Mouse (Mus musculus): Measurements from ENCODE around the gene Pcsk2. TPM values are rescaled to one million over a fixed set of nuclear protein-coding genes. Genes with fewer than 3 reads are reported as not detected.

Pcsk2 gene
- total and polyA plus RNA-seq, 3 experiments: not detected

DNA sequence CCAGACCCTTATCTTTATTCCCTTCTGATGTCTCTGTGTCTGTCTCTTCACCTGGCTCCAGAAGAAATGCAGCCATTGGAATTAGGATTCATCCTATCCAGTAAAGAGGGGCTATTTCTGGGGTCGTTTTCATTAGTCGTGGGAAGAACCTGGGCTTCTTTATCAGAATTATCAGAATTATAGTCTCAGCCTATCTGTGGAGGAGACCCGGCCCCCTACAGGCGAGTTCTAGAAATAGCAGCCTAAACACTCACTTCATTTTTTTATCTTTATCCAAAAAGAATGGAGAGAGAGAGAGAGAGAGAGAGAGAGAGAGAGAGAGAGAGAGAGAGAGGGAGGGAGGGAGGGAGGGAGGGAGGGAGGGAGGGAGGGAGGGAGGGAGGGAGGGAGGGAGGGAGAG lies 177.3 kb downstream of the Pcsk2 start:
- 16% methylated on average over 4 of the region's 4 CpGs for WGBS
- no peaks in the 10 kb centered on the region for H3K27me3 ChIP-seq (ENCODE audit: control insufficient read depth, insufficient read depth, low read length)
- no peak overlapping the region for H3K4me3 ChIP-seq
- no peak for DNase-seq
- no peaks in the 10 kb centered on the region for H3K4me1 ChIP-seq (ENCODE audit: control insufficient read depth, insufficient read depth, low read length)
- intact Hi-C loops (cut with DNase I): no loop called here
- no peak overlapping the region for H3K27ac ChIP-seq
- TF ChIP-seq POLR2A (IDR thresholded peaks at IDR 0.05; ENCODE audit: insufficient read depth, low read depth, low read length): no peak
- TF ChIP-seq CTCF (IDR thresholded peaks at IDR 0.05): peak; percentile 20; the same call in 1 of the 2 replicates
- no peaks in the 10 kb centered on the region for H3K79me2 ChIP-seq (replicated peaks; ENCODE audit: control insufficient read depth, insufficient read depth, low read length)
- H3K9ac ChIP-seq (ENCODE audit: low read depth, low read length): no peak overlapping the region
- no peaks in the 10 kb centered on the region for H3K36me3 ChIP-seq (ENCODE audit: control insufficient read depth, insufficient read depth, low read length)

DNA sequence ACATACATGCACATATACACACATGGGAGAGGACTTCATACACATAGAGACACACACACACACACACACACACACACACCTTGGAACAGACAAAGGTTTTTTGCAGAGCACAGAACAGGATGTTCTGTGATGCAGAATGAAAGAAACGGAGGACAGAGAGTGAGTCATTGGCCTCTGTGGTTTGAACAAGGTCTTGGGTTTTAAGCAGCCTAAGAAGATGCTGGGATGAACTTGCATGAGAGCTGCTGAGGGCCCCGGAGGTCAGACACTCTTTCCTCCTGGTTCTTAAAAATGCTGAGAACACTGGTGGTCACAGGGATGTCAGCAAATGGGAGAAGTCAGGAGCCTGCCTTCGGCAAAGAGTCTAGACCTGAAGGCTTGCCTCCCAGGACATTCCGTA lies 178.1 kb downstream of the Pcsk2 start:
- 74% methylated on average over 4 of the region's 4 CpGs for WGBS

GRCm38 (mm10) chr2:143724720-143725119 lies 178.8 kb downstream of the Pcsk2 start:
- WGBS: 78% methylated on average over 8 of the region's 8 CpGs
- H3K27me3 ChIP-seq (ENCODE audit: control insufficient read depth, insufficient read depth, low read length): no peaks in the 10 kb centered on the region
- no peaks in the 10 kb centered on the region for H3K36me3 ChIP-seq (ENCODE audit: control insufficient read depth, insufficient read depth, low read length)
- H3K79me2 ChIP-seq (replicated peaks; ENCODE audit: control insufficient read depth, insufficient read depth, low read length): no peaks in the 10 kb centered on the region
- H3K9ac ChIP-seq (ENCODE audit: low read depth, low read length): no peak overlapping the region
- intact Hi-C loops (cut with DNase I): no loop called here
- no peaks in the 10 kb centered on the region for H3K4me1 ChIP-seq (ENCODE audit: control insufficient read depth, insufficient read depth, low read length)
- TF ChIP-seq CTCF (IDR thresholded peaks at IDR 0.05) (no peak), EP300 (IDR thresholded peaks at IDR 0.05; ENCODE audit: insufficient read depth, low read depth, low read length) (no peak), POLR2A (IDR thresholded peaks at IDR 0.05; ENCODE audit: insufficient read depth, low read depth, low read length) (no peak)
- DNase-seq: no peak
- no peak overlapping the region for H3K4me3 ChIP-seq
- no peak overlapping the region for H3K27ac ChIP-seq

More for the DNA sequence above, 178.1 kb downstream of the Pcsk2 start:
- H3K4me1 ChIP-seq (ENCODE audit: control insufficient read depth, insufficient read depth, low read length): no peaks in the 10 kb centered on the region
- no peaks in the 10 kb centered on the region for H3K27me3 ChIP-seq (ENCODE audit: control insufficient read depth, insufficient read depth, low read length)
- H3K4me3 ChIP-seq: no peak overlapping the region
- no peak overlapping the region for H3K9ac ChIP-seq (ENCODE audit: low read depth, low read length)
- H3K79me2 ChIP-seq (replicated peaks; ENCODE audit: control insufficient read depth, insufficient read depth, low read length): no peaks in the 10 kb centered on the region
- TF ChIP-seq CTCF (IDR thresholded peaks at IDR 0.05) (no peak), POLR2A (IDR thresholded peaks at IDR 0.05; ENCODE audit: insufficient read depth, low read depth, low read length) (no peak), EP300 (IDR thresholded peaks at IDR 0.05; ENCODE audit: insufficient read depth, low read depth, low read length) (no peak)
- intact Hi-C loops (cut with DNase I): no loop called here
- DNase-seq: no peak
- no peak overlapping the region for H3K27ac ChIP-seq
- H3K36me3 ChIP-seq (ENCODE audit: control insufficient read depth, insufficient read depth, low read length): no peaks in the 10 kb centered on the region

GRCm38 (mm10) chr2:143732501-143732900 lies 186.5 kb downstream of the Pcsk2 start:
- Histone ChIP-seq H3K36me3 (ENCODE audit: control insufficient read depth, insufficient read depth, low read length) (no peaks in the 10 kb centered on the region), H3K79me2 (replicated peaks; ENCODE audit: control insufficient read depth, insufficient read depth, low read length) (no peaks in the 10 kb centered on the region), H3K4me1 (ENCODE audit: control insufficient read depth, insufficient read depth, low read length) (no peaks in the 10 kb centered on the region), H3K4me3 (no peak overlapping the region), H3K27me3 (ENCODE audit: control insufficient read depth, insufficient read depth, low read length) (no peaks in the 10 kb centered on the region), H3K9ac (ENCODE audit: low read depth, low read length) (no peak overlapping the region), H3K27ac (no peak overlapping the region)
- WGBS: 79% methylated on average over 10 of the region's 10 CpGs
- intact Hi-C loops (cut with DNase I): no loop called here
- TF ChIP-seq POLR2A (IDR thresholded peaks at IDR 0.05; ENCODE audit: insufficient read depth, low read depth, low read length) (no peak), CTCF (IDR thresholded peaks at IDR 0.05) (no peak), EP300 (IDR thresholded peaks at IDR 0.05; ENCODE audit: insufficient read depth, low read depth, low read length) (no peak)
- no peak for DNase-seq

DNA sequence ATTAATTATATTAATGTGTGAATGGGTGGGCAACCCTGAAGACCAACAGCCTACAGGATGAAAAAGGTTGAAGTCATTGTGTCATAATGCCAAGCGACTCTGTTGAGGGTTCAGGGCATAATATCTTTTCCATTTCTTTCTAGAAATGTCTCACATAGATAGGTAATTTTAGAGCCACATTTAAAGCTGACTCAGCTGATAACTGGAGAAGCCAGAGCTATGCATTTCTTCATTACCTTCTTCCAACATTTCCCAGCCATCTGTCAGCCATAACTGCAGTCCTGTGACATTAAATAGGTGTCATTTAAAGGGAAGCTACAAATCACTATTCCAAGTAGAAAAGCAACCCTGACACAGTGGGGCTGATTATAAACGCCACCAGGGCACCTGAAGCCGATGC lies 189.5 kb downstream of the Pcsk2 start:
- intact Hi-C loops (cut with DNase I): no loop called here
- no peak for DNase-seq
- 76% methylated on average over 3 of the region's 3 CpGs for WGBS
- H3K4me3 ChIP-seq: no peak overlapping the region
- no peaks in the 10 kb centered on the region for H3K36me3 ChIP-seq (ENCODE audit: control insufficient read depth, insufficient read depth, low read length)
- no peak overlapping the region for H3K27ac ChIP-seq
- H3K4me1 ChIP-seq (ENCODE audit: control insufficient read depth, insufficient read depth, low read length): no peaks in the 10 kb centered on the region
- no peaks in the 10 kb centered on the region for H3K27me3 ChIP-seq (ENCODE audit: control insufficient read depth, insufficient read depth, low read length)
- H3K79me2 ChIP-seq (replicated peaks; ENCODE audit: control insufficient read depth, insufficient read depth, low read length): no peaks in the 10 kb centered on the region
- TF ChIP-seq POLR2A (IDR thresholded peaks at IDR 0.05; ENCODE audit: insufficient read depth, low read depth, low read length): no peak
- no peak for TF ChIP-seq CTCF (IDR thresholded peaks at IDR 0.05)
- TF ChIP-seq EP300 (IDR thresholded peaks at IDR 0.05; ENCODE audit: insufficient read depth, low read depth, low read length): no peak
- H3K9ac ChIP-seq (ENCODE audit: low read depth, low read length): no peak overlapping the region

GRCm38 (mm10) chr2:143739475-143740226 lies 193.7 kb downstream of the Pcsk2 start:
- intact Hi-C loops (cut with DNase I): no loop called here
- Histone ChIP-seq H3K4me1 (ENCODE audit: control insufficient read depth, insufficient read depth, low read length) (no peaks in the 10 kb centered on the region), H3K79me2 (replicated peaks; ENCODE audit: control insufficient read depth, insufficient read depth, low read length) (no peaks in the 10 kb centered on the region), H3K27ac (no peak overlapping the region), H3K9ac (ENCODE audit: low read depth, low read length) (no peak overlapping the region), H3K36me3 (ENCODE audit: control insufficient read depth, insufficient read depth, low read length) (no peaks in the 10 kb centered on the region), H3K27me3 (ENCODE audit: control insufficient read depth, insufficient read depth, low read length) (no peaks in the 10 kb centered on the region), H3K4me3 (no peak overlapping the region)
- no peak for DNase-seq
- TF ChIP-seq CTCF (IDR thresholded peaks at IDR 0.05): no peak
- no peak for TF ChIP-seq POLR2A (IDR thresholded peaks at IDR 0.05; ENCODE audit: insufficient read depth, low read depth, low read length)
- TF ChIP-seq EP300 (IDR thresholded peaks at IDR 0.05; ENCODE audit: insufficient read depth, low read depth, low read length): no peak
- WGBS: 82% methylated on average over 7 of the region's 7 CpGs
